Mouse (Mus musculus): ENCODE results near the gene Smurf1.

The Smurf1 gene

GRCm38 (mm10) chr5:144958271-144958670, 7.4 kb downstream of the Smurf1 start:
- DNase-seq (ENCODE audit: extremely low read depth, low read depth) = no peak

- DNase-seq (ENCODE audit: extremely low read depth, low read depth) = no peak
Observed at GRCm38 (mm10) chr5:144954432-144954831, 11.2 kb downstream of the Smurf1 start.

GRCm38 (mm10) chr5:144952592-144952991, 13.1 kb downstream of the Smurf1 start:
- DNase-seq (ENCODE audit: extremely low read depth, low read depth) = no peak

GRCm38 (mm10) chr5:144950428-144951051, 15.1 kb downstream of the Smurf1 start:
- no peak for DNase-seq (ENCODE audit: extremely low read depth, low read depth)

- DNase-seq (ENCODE audit: extremely low read depth, low read depth) = no peak
Observed at GRCm38 (mm10) chr5:144949856-144950255, 15.8 kb downstream of the Smurf1 start.

GRCm38 (mm10) chr5:144948422-144948821, 17.2 kb downstream of the Smurf1 start:
- DNase-seq (ENCODE audit: extremely low read depth, low read depth) = no peak

- DNase-seq (ENCODE audit: extremely low read depth, low read depth) = no peak
Observed at GRCm38 (mm10) chr5:144948002-144948401, 17.6 kb downstream of the Smurf1 start.

GRCm38 (mm10) chr5:144946032-144946431, 19.6 kb downstream of the Smurf1 start:
- DNase-seq (ENCODE audit: extremely low read depth, low read depth) = no peak

GRCm38 (mm10) chr5:144944932-144945331, 20.7 kb downstream of the Smurf1 start:
- DNase-seq (ENCODE audit: extremely low read depth, low read depth) = no peak

GRCm38 (mm10) chr5:144944370-144944769, 21.3 kb downstream of the Smurf1 start:
- DNase-seq (ENCODE audit: extremely low read depth, low read depth) = no peak

- DNase-seq (ENCODE audit: extremely low read depth, low read depth) = no peak
Observed at GRCm38 (mm10) chr5:144943346-144943745, 22.3 kb downstream of the Smurf1 start.

GRCm38 (mm10) chr5:144942431-144942830, 23.2 kb downstream of the Smurf1 start:
- no peak for DNase-seq (ENCODE audit: extremely low read depth, low read depth)

- DNase-seq (ENCODE audit: extremely low read depth, low read depth) = no peak
Observed at GRCm38 (mm10) chr5:144940904-144941303, 24.7 kb downstream of the Smurf1 start.

- no peak for DNase-seq (ENCODE audit: extremely low read depth, low read depth)
Observed at GRCm38 (mm10) chr5:144937304-144937703, 28.3 kb downstream of the Smurf1 start.

GRCm38 (mm10) chr5:144933486-144933885, 32.2 kb downstream of the Smurf1 start:
- no peak for DNase-seq (ENCODE audit: extremely low read depth, low read depth)

GRCm38 (mm10) chr5:144931841-144932240, 33.8 kb downstream of the Smurf1 start:
- DNase-seq (ENCODE audit: extremely low read depth, low read depth) = no peak

GRCm38 (mm10) chr5:144928856-144929713, 36.6 kb downstream of the Smurf1 start:
- no peak for DNase-seq (ENCODE audit: extremely low read depth, low read depth)

- DNase-seq (ENCODE audit: extremely low read depth, low read depth) = no peak
Observed at GRCm38 (mm10) chr5:144926275-144926674, 39.4 kb downstream of the Smurf1 start.

GRCm38 (mm10) chr5:144923351-144923750, 42.3 kb downstream of the Smurf1 start:
- DNase-seq (ENCODE audit: extremely low read depth, low read depth) = no peak

- no peak for DNase-seq (ENCODE audit: extremely low read depth, low read depth)
Observed at GRCm38 (mm10) chr5:144919790-144920189, 45.9 kb downstream of the Smurf1 start.

GRCm38 (mm10) chr5:144919194-144919593, 46.5 kb downstream of the Smurf1 start:
- no peak for DNase-seq (ENCODE audit: extremely low read depth, low read depth)

GRCm38 (mm10) chr5:144918204-144918603, 47.4 kb downstream of the Smurf1 start:
- no peak for DNase-seq (ENCODE audit: extremely low read depth, low read depth)

- no peak for DNase-seq (ENCODE audit: extremely low read depth, low read depth)
Observed at GRCm38 (mm10) chr5:144917172-144917571, 48.5 kb downstream of the Smurf1 start.

Measured in MEL-GATA-1-ER (cell line).